Mouse (Mus musculus): ENCODE measurements at regions not wholly inside any gene's neighbourhood (a gene's known extent, or its start where the extent isn't known, plus 50 kb on each side); places are given as distances from the start of the nearest gene placed in this dataset.
"Not testable (repeated sequence)": the region's sequence is repeated elsewhere in the genome, so short reads cannot be mapped to it uniquely, and the experiment has no call there.

DNA sequence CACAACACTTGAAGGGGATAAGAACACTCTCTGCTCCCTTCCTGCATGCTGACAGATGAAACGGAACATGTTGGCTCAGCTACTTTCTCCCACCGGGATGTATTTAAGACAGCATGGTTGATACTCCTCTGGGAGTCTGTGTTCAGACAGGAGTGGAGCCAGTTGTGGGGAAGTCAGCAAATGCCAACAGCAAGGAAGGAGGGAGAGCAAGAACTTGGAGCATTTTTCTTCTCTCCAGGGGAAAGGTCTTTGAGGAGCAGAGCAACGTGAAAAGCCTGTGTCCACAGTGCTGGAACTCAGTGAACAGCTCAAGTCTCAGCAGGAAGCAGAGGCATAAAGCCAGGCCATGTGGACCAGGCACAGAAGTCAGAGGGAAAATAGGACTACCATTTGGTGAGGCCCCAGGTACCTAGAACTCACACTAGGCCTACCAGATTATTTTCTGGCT lies 188.8 kb upstream of the Dmac1 start:
- no peak overlapping the region for H3K4me3 ChIP-seq (ENCODE audit: low read depth, low read length)
- no peaks in the 10 kb centered on the region for H3K4me1 ChIP-seq (ENCODE audit: control insufficient read depth, insufficient read depth, low read length)
- WGBS, result 60% methylated on average over 3 of the region's 3 CpGs
- H3K9me3 ChIP-seq (ENCODE audit: control insufficient read depth, low read depth, low read length), result no peaks in the 10 kb centered on the region
- H3K36me3 ChIP-seq (ENCODE audit: control insufficient read depth, insufficient read depth, low read length), result no peaks in the 10 kb centered on the region
- no peak for ATAC-seq (ENCODE audit: insufficient number of reproducible peaks, insufficient read depth, low FRiP score, low read depth)
- no peak overlapping the region for H3K27ac ChIP-seq (ENCODE audit: low read length)
- no peaks in the 10 kb centered on the region for H3K27me3 ChIP-seq (ENCODE audit: control insufficient read depth, insufficient read depth, low read length)
- H3K4me2 ChIP-seq (replicated peaks; ENCODE audit: low read depth, low read length), result no peak overlapping the region
- no peak overlapping the region for H3K9ac ChIP-seq (replicated peaks; ENCODE audit: low read depth, low read length)

DNA sequence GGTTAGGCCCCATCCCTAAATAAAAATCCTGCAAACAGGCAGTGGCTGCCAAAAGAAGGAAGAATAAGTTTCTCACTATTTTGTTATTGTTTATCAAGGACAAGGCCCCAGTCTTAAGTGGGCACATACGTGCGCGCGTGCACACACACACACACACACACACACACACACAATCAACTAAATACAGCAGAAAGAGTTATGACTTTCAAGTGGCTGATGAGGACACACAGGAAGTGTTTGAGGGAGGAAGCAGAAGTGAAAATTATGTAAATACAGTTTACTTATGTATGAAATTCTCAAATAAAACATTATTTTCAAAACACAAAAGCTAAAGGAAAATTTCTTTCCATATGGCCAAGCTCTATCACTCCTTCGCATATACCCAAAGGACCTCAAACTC lies 185.5 kb upstream of the Dmac1 start:
- Histone ChIP-seq H3K4me2 (replicated peaks; ENCODE audit: low read depth, low read length) (no peak overlapping the region), H3K4me3 (ENCODE audit: low read depth, low read length) (no peak overlapping the region), H3K9ac (replicated peaks; ENCODE audit: low read depth, low read length) (no peak overlapping the region), H3K4me1 (ENCODE audit: control insufficient read depth, insufficient read depth, low read length) (no peaks in the 10 kb centered on the region), H3K27ac (ENCODE audit: low read length) (no peak overlapping the region), H3K36me3 (ENCODE audit: control insufficient read depth, insufficient read depth, low read length) (no peaks in the 10 kb centered on the region), H3K27me3 (ENCODE audit: control insufficient read depth, insufficient read depth, low read length) (no peaks in the 10 kb centered on the region), H3K9me3 (ENCODE audit: control insufficient read depth, low read depth, low read length) (no peaks in the 10 kb centered on the region)
- no peak for ATAC-seq (ENCODE audit: insufficient number of reproducible peaks, insufficient read depth, low FRiP score, low read depth)
- WGBS, result 97% methylated on average over 5 of the region's 5 CpGs

DNA sequence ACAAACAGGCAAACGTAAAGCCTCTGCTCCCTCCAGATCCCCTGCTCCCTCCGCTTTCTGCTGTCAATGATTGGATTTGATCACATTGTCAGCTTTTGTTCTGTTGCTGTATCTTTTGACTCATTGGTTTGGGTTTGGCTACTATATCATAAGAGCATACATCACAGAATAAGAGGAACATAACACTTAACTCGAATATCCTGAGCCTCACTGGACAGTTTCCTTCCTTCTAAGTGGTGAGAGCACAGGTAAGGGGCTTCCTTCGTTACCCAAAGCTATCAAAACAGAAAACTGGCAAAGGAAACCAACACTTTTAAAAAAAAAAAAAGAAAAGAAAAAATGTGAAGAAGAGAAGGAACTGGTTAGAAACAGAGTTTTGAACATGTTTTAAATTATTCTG lies 171.4 kb upstream of the Dmac1 start:
- no peak for ATAC-seq (ENCODE audit: insufficient number of reproducible peaks, insufficient read depth, low FRiP score, low read depth)
- H3K4me2 ChIP-seq (replicated peaks; ENCODE audit: low read depth, low read length), result no peak overlapping the region
- no peaks in the 10 kb centered on the region for H3K4me1 ChIP-seq (ENCODE audit: control insufficient read depth, insufficient read depth, low read length)
- no peak overlapping the region for H3K9ac ChIP-seq (replicated peaks; ENCODE audit: low read depth, low read length)
- WGBS, result 57% methylated on average over 4 of the region's 4 CpGs
- no peaks in the 10 kb centered on the region for H3K36me3 ChIP-seq (ENCODE audit: control insufficient read depth, insufficient read depth, low read length)
- H3K4me3 ChIP-seq (ENCODE audit: low read depth, low read length), result no peak overlapping the region
- no peak overlapping the region for H3K27ac ChIP-seq (ENCODE audit: low read length)
- no peaks in the 10 kb centered on the region for H3K27me3 ChIP-seq (ENCODE audit: control insufficient read depth, insufficient read depth, low read length)
- no peaks in the 10 kb centered on the region for H3K9me3 ChIP-seq (ENCODE audit: control insufficient read depth, low read depth, low read length)

DNA sequence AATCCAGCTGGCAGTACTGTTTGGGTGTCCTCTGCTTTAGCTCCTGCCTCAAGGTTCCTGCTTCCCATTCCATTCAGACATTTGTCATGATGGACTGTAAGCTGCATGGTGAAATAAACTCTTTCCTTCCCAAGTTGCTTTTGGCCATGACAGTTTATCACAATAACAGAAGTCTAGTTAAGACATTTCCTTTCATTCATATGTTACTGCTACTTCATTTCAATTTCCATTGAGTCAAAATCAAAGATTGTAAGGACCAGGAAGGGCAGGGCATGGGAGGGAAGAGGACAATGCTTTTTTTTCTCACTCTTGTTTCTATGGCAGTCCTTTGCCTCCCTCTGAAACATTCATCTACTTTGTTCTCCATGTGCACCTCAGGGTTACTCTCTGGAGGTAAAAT lies 145.2 kb upstream of the Dmac1 start:
- no peak for ATAC-seq (ENCODE audit: insufficient number of reproducible peaks, insufficient read depth, low FRiP score, low read depth)
- Histone ChIP-seq H3K27ac (ENCODE audit: low read length) (no peak overlapping the region), H3K27me3 (ENCODE audit: control insufficient read depth, insufficient read depth, low read length) (no peaks in the 10 kb centered on the region)

DNA sequence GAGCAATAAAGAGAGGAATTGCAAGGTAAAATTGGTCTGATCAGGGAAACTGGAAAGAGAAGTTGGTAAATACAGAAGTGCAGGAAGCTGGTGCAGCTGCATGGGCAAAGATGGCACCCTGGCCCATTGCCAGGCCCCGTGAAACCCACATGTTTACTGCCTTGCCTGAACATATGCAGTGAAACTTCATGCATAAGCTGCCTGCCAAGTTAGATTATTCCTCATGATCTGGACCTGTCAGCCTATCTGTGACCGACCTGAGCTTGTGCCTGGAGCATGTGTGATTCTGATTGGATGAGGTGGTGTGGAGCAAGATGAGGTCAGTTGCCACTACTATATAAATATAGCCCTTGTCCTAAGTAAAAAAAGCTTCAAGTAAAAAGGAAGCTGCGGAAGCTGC lies 122.6 kb upstream of the Dmac1 start:
- H3K9ac ChIP-seq (replicated peaks; ENCODE audit: low read depth, low read length); H3K27me3 ChIP-seq (ENCODE audit: control insufficient read depth, insufficient read depth, low read length); H3K4me2 ChIP-seq (replicated peaks; ENCODE audit: low read depth, low read length); ATAC-seq (ENCODE audit: insufficient number of reproducible peaks, insufficient read depth, low FRiP score, low read depth); H3K27ac ChIP-seq (ENCODE audit: low read length); H3K36me3 ChIP-seq (ENCODE audit: control insufficient read depth, insufficient read depth, low read length); H3K4me1 ChIP-seq (ENCODE audit: control insufficient read depth, insufficient read depth, low read length); H3K4me3 ChIP-seq (ENCODE audit: low read depth, low read length); H3K9me3 ChIP-seq (ENCODE audit: control insufficient read depth, low read depth, low read length): not testable (repeated sequence)
- 87% methylated on average over 3 of the region's 3 CpGs for WGBS

More for the DNA sequence above, 145.2 kb upstream of the Dmac1 start:
- H3K4me2 ChIP-seq (replicated peaks; ENCODE audit: low read depth, low read length), result no peak overlapping the region
- H3K9me3 ChIP-seq (ENCODE audit: control insufficient read depth, low read depth, low read length), result no peaks in the 10 kb centered on the region
- no peak overlapping the region for H3K4me3 ChIP-seq (ENCODE audit: low read depth, low read length)
- H3K36me3 ChIP-seq (ENCODE audit: control insufficient read depth, insufficient read depth, low read length), result no peaks in the 10 kb centered on the region
- no peaks in the 10 kb centered on the region for H3K4me1 ChIP-seq (ENCODE audit: control insufficient read depth, insufficient read depth, low read length)
- no peak overlapping the region for H3K9ac ChIP-seq (replicated peaks; ENCODE audit: low read depth, low read length)

DNA sequence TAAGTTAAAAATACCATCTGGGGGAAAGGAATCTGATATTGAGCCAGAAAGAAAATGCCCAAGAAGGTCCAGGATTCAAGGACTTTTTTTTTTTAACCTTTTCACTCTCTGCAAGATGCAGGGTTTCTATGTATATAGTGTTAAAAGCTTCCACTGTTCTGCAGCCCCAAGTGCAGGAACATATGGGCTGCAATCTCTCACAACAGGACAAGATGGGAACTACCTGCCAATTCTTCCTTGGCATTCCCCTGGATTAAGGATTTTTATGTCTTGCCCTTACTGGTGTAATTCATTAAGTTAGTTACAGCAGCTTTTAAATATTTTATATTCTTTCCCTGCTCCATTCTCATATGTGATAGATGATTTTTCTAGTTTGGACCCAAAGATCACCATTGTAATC lies 116.9 kb upstream of the Dmac1 start:
- no peak overlapping the region for H3K27ac ChIP-seq (ENCODE audit: low read length)
- no peak overlapping the region for H3K9ac ChIP-seq (replicated peaks; ENCODE audit: low read depth, low read length)
- no peak overlapping the region for H3K4me2 ChIP-seq (replicated peaks; ENCODE audit: low read depth, low read length)
- no peak overlapping the region for H3K4me3 ChIP-seq (ENCODE audit: low read depth, low read length)
- no peaks in the 10 kb centered on the region for H3K27me3 ChIP-seq (ENCODE audit: control insufficient read depth, insufficient read depth, low read length)
- no peaks in the 10 kb centered on the region for H3K4me1 ChIP-seq (ENCODE audit: control insufficient read depth, insufficient read depth, low read length)
- ATAC-seq (ENCODE audit: insufficient number of reproducible peaks, insufficient read depth, low FRiP score, low read depth), result no peak
- H3K36me3 ChIP-seq (ENCODE audit: control insufficient read depth, insufficient read depth, low read length), result no peaks in the 10 kb centered on the region
- no peaks in the 10 kb centered on the region for H3K9me3 ChIP-seq (ENCODE audit: control insufficient read depth, low read depth, low read length)

DNA sequence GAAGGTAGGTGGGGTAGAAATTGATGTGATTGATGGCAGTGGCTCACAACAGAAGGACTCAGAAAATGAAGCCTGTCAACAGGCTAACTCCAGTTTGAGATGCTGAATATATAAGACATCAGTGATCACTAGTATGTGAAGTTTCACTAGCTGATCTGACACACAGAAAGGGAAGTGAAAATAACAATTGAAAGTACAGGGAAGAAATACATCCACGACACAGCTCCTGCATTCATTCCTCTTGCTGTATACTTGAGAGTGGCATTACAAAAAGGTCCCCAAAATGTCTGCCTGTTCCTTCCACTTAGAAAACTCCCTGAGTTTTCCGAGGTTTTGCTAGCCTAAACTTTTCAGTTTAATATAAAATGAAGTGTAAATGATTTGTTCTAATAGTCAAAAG lies 116.2 kb upstream of the Dmac1 start:
- Histone ChIP-seq H3K27me3 (ENCODE audit: control insufficient read depth, insufficient read depth, low read length) (no peaks in the 10 kb centered on the region), H3K4me1 (ENCODE audit: control insufficient read depth, insufficient read depth, low read length) (no peaks in the 10 kb centered on the region), H3K4me2 (replicated peaks; ENCODE audit: low read depth, low read length) (no peak overlapping the region), H3K9me3 (ENCODE audit: control insufficient read depth, low read depth, low read length) (no peaks in the 10 kb centered on the region), H3K27ac (ENCODE audit: low read length) (no peak overlapping the region), H3K4me3 (ENCODE audit: low read depth, low read length) (no peak overlapping the region), H3K9ac (replicated peaks; ENCODE audit: low read depth, low read length) (no peak overlapping the region), H3K36me3 (ENCODE audit: control insufficient read depth, insufficient read depth, low read length) (no peaks in the 10 kb centered on the region)
- ATAC-seq (ENCODE audit: insufficient number of reproducible peaks, insufficient read depth, low FRiP score, low read depth), result no peak
- 68% methylated on average over 2 of the region's 2 CpGs for WGBS

DNA sequence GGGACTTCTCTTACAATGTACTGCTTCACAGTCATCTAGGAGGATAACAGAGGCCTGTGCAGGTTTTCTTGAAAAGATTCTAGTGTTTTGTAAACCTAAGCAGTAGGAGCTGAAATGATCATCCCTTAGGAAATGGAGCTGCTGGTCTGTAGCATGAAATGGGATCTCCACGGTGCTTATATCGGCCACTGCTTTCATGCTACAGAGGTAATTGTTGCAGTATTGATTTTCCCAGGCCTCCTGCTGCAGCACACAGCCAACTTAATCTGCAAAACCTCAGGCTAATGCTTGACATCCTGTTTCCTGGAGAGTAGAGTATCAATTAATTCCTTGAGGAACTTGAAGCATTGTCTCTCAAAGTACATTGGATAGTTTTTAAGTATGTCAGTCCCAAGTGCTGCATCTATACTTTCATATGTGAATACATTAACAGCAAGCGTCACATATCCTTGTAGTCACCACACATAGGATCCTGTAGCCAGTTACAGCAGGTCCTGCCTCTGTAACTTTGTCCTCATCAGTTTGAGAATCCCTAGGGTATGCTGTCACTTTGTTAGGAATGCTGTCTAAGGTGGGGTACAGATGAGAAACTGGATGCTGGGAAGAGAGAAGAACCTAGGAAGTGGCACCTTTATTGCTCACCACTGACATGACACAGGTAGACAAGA lies 108.3 kb upstream of the Dmac1 start:
- WGBS, result 48% methylated on average over 3 of the region's 3 CpGs
- no peaks in the 10 kb centered on the region for H3K36me3 ChIP-seq (ENCODE audit: control insufficient read depth, insufficient read depth, low read length)
- no peak overlapping the region for H3K27ac ChIP-seq (ENCODE audit: low read length)
- H3K27me3 ChIP-seq (ENCODE audit: control insufficient read depth, insufficient read depth, low read length), result no peaks in the 10 kb centered on the region
- no peaks in the 10 kb centered on the region for H3K9me3 ChIP-seq (ENCODE audit: control insufficient read depth, low read depth, low read length)
- no peak for ATAC-seq (ENCODE audit: insufficient number of reproducible peaks, insufficient read depth, low FRiP score, low read depth)
- no peaks in the 10 kb centered on the region for H3K4me1 ChIP-seq (ENCODE audit: control insufficient read depth, insufficient read depth, low read length)
- H3K4me3 ChIP-seq (ENCODE audit: low read depth, low read length), result no peak overlapping the region
- no peak overlapping the region for H3K4me2 ChIP-seq (replicated peaks; ENCODE audit: low read depth, low read length)
- H3K9ac ChIP-seq (replicated peaks; ENCODE audit: low read depth, low read length), result no peak overlapping the region

DNA sequence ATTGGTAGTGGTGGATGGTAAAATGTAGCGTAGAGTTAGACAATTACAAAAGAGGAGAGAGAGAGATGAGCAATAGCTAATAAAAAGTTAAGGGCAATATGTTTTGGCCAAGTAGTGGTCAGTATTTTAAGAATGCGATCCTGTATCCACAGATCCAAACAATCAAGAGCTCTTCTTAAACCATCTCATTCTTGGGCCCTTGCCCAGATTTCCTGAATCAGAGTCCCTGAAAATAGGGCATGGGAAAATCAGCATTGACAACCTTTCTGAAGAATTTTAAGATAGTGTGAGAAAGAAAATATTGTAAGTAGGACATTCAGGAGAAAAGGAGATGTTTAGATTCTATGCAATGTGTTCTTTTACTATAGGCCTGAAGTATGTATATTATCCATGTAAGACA lies 81.4 kb upstream of the Dmac1 start:
- Histone ChIP-seq H3K27me3 (ENCODE audit: control insufficient read depth, insufficient read depth, low read length) (no peaks in the 10 kb centered on the region), H3K36me3 (ENCODE audit: control insufficient read depth, insufficient read depth, low read length) (no peaks in the 10 kb centered on the region), H3K9me3 (ENCODE audit: control insufficient read depth, low read depth, low read length) (no peaks in the 10 kb centered on the region), H3K27ac (ENCODE audit: low read length) (no peak overlapping the region), H3K4me3 (ENCODE audit: low read depth, low read length) (no peak overlapping the region), H3K4me1 (ENCODE audit: control insufficient read depth, insufficient read depth, low read length) (no peaks in the 10 kb centered on the region), H3K9ac (replicated peaks; ENCODE audit: low read depth, low read length) (no peak overlapping the region), H3K4me2 (replicated peaks; ENCODE audit: low read depth, low read length) (no peak overlapping the region)
- ATAC-seq (ENCODE audit: insufficient number of reproducible peaks, insufficient read depth, low FRiP score, low read depth), result no peak
- 50% methylated on average over 2 of the region's 2 CpGs for WGBS
